Mouse (Mus musculus): Measurements from ENCODE around the gene Pafah1b3. TPM values are rescaled to one million over a fixed set of nuclear protein-coding genes. Genes with fewer than 3 reads are reported as not detected.
A peak's percentile ranks its signal among the peaks of the same experiment; 100 is the strongest.

The Pafah1b3 gene
- total and polyA plus RNA-seq, 3 experiments = 85.6 to 180 (median 110) TPM

DNA sequence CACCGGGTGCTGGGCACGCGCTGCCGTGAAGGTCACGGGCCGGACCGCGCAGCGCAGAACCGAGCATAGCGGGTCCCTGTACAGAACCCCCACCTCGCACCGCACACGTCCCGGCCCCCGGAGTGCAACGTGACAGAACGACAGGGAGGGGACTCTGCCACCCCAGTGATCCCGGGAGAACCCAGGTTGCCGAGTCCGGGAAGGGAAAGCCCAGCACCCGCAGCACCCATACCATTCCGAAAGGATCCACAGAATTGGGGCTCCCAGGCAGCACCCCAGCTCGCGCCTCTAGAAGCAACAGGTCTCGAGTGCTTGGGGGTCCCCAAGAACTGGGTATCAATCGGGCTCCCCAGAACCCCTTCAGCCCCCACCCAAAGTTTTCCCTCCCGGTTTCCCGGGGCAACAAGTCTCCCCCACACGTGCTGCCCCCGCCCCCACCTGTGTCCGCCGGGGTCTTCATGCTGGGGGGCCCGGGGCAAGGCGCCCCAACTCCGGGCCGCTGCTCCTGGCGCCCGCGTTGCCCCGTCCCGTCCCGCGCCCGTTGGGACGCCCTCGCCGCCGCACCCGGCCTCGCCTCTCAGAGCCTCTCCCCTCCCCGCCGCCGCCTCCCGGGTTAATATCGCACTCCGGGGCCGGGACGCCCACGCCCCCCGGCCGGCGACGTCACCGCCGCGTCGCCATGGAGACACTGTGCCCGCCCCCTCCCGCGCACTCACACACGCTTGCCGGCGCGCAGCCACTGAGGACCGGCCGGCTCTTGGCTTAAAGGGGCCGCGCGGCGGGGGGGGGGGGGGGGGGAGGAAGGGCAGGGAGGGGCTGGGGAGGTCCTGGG is 47.4 kb downstream of the Pafah1b3 start, which contains the start of gene Erf:
Gene Erf (minus strand): TSS at position 621 of the 832 bp plus-strand sequence.
- Histone ChIP-seq H3K9me3 (replicated peaks; ENCODE audit: insufficient read depth, low read length) (no peaks in the 10 kb centered on the region), H3K79me2 (ENCODE audit: control insufficient read depth, insufficient read depth, low read length, poor library complexity) (peaks cover 32% of the 10 kb centered on the region), H3K27ac (ENCODE audit: control insufficient read depth, low read depth, low read length) (peak within 1 kb of the TSS; percentile 79), H3K36me3 (ENCODE audit: control insufficient read depth in 1 of 2, insufficient read depth in 2 of 2, low read length in 2 of 2) (peaks cover 0 to 2% of the 10 kb centered on the region in 2 experiments; a peak in 3 of 4 replicates), H3K27me3 (ENCODE audit: control insufficient read depth in 1 of 2, insufficient read depth in 2 of 2, low read length in 2 of 2) (no peaks in the 10 kb centered on the region), H3K4me1 (ENCODE audit: control insufficient read depth in 1 of 2, insufficient read depth in 2 of 2, low read length in 2 of 2) (peaks cover 0 to 7% of the 10 kb centered on the region in 2 experiments; a peak in 3 of 4 replicates), H3K9ac (ENCODE audit: control insufficient read depth, low read depth, low read length, poor library complexity, severe bottlenecking) (peak within 1 kb of the TSS; percentile 88), H3K4me3 (ENCODE audit: control insufficient read depth in 1 of 2, insufficient read depth in 1 of 2, low read depth in 2 of 2, low read length in 2 of 2) (peak within 1 kb of the TSS; percentile 88 to 99)
- DNase-seq (ENCODE audit: low read depth, low spot score) = peak; percentile 92
- peak; percentile 49 for TF ChIP-seq ELF1 (IDR thresholded peaks at IDR 0.05; ENCODE audit: low read depth, low read length)
- TF ChIP-seq GABPA (IDR thresholded peaks at IDR 0.05; ENCODE audit: low read depth, low read length) = no peak
- peak; percentile 50; the same call in 1 of the 2 replicates for TF ChIP-seq POLR2AphosphoS2 (IDR thresholded peaks at IDR 0.05; ENCODE audit: low read length)
- no peak; the same call in 1 of the 2 replicates for TF ChIP-seq BHLHE40 (IDR thresholded peaks at IDR 0.05; ENCODE audit: borderline replicate concordance, low read depth, low read length)
- TF ChIP-seq USF1 (IDR thresholded peaks at IDR 0.05; ENCODE audit: low read depth, low read length) = no peak
- no peak for TF ChIP-seq ZNF384 (IDR thresholded peaks at IDR 0.05; ENCODE audit: low read depth, low read length)
- TF ChIP-seq SMC3 (IDR thresholded peaks at IDR 0.05; ENCODE audit: low read depth, low read length) = no peak
- TF ChIP-seq RAD21 (IDR thresholded peaks at IDR 0.05; ENCODE audit: low read depth, low read length) = no peak
- TF ChIP-seq KAT2A (conservative IDR thresholded peaks at IDR 0.05; ENCODE audit: low read depth, low read length) = no peak
- TF ChIP-seq SIN3A (IDR thresholded peaks at IDR 0.05; ENCODE audit: low read length) = peak; percentile 81
- TF ChIP-seq POLR2AphosphoS5 (IDR thresholded peaks at IDR 0.05; ENCODE audit: borderline replicate concordance, low read depth, low read length) = no peak
- TF ChIP-seq UBTF (IDR thresholded peaks at IDR 0.05; ENCODE audit: borderline replicate concordance, insufficient read depth, low read depth, low read length) = no peak
- TF ChIP-seq HCFC1 (IDR thresholded peaks at IDR 0.05; ENCODE audit: low read depth, low read length) = peak; percentile 65
- TF ChIP-seq GATA1 (IDR thresholded peaks at IDR 0.05; ENCODE audit: low read depth, low read length) = no peak
- no peak for TF ChIP-seq RCOR1 (IDR thresholded peaks at IDR 0.05; ENCODE audit: low read depth, low read length)
- no peak for TF ChIP-seq MAFK (IDR thresholded peaks at IDR 0.05; ENCODE audit: borderline replicate concordance, low read depth, low read length)
- TF ChIP-seq ZMIZ1 (IDR thresholded peaks at IDR 0.05; ENCODE audit: low read depth, low read length) = peak; percentile 81
- TF ChIP-seq MXI1 (IDR thresholded peaks at IDR 0.05; ENCODE audit: low read depth, low read length) = 0 out of 2 replicates have a peak, but pooled peaks have one; percentile 70
- peak; percentile 74 for TF ChIP-seq NELFE (IDR thresholded peaks at IDR 0.05; ENCODE audit: low read depth, low read length)
- no peak for TF ChIP-seq USF2 (IDR thresholded peaks at IDR 0.05; ENCODE audit: borderline replicate concordance in 1 of 2, insufficient read depth in 1 of 2, low read depth in 1 of 2, low read length in 2 of 2)
- TF ChIP-seq MAX (IDR thresholded peaks at IDR 0.05; ENCODE audit: low read length) = no peak
- peak; percentile 65 for TF ChIP-seq NRF1 (IDR thresholded peaks at IDR 0.05; ENCODE audit: insufficient read depth, low read depth, low read length, poor library complexity, severe bottlenecking)
- TF ChIP-seq MAZ (IDR thresholded peaks at IDR 0.05; ENCODE audit: low read depth, low read length) = peak; percentile 97; the same call in 1 of the 2 replicates
- TF ChIP-seq TCF12 (IDR thresholded peaks at IDR 0.05; ENCODE audit: low read depth, low read length) = peak; percentile 61; the same call in 1 of the 2 replicates
- TF ChIP-seq CHD1 (IDR thresholded peaks at IDR 0.05; ENCODE audit: low read depth, low read length) = no peak
- TF ChIP-seq CTCF (IDR thresholded peaks at IDR 0.05 in 2 of 3, conservative IDR thresholded peaks at IDR 0.05 in 1 of 3; ENCODE audit: control insufficient read depth in 1 of 3, insufficient read depth in 1 of 3, low read depth in 2 of 3, low read length in 3 of 3, poor library complexity in 1 of 3, severe bottlenecking in 1 of 3) = no peak
- TF ChIP-seq EP300 (IDR thresholded peaks at IDR 0.05; ENCODE audit: low read depth in 1 of 2, low read length in 2 of 2) = peak in 1 of 2 experiments; percentile 31; a peak in 1 of 4 replicates
- no peak for TF ChIP-seq CHD2 (IDR thresholded peaks at IDR 0.05; ENCODE audit: low read length)
- TF ChIP-seq ETS1 (IDR thresholded peaks at IDR 0.05; ENCODE audit: low read depth, low read length) = peak; percentile 51; the same call in 1 of the 2 replicates
- no peak for TF ChIP-seq ZKSCAN1 (IDR thresholded peaks at IDR 0.05; ENCODE audit: low read depth, low read length)
- no peak for TF ChIP-seq MYC (IDR thresholded peaks at IDR 0.05; ENCODE audit: low read depth, low read length)
- TF ChIP-seq TBP (IDR thresholded peaks at IDR 0.05; ENCODE audit: low read depth, low read length) = no peak
- no peak for TF ChIP-seq MEF2A (IDR thresholded peaks at IDR 0.05; ENCODE audit: extremely low read depth, insufficient replicate concordance, low read depth, low read length, poor library complexity, severe bottlenecking)
- TF ChIP-seq POLR2A (IDR thresholded peaks at IDR 0.05; ENCODE audit: control insufficient read depth in 1 of 2, insufficient read depth in 1 of 2, low read depth in 1 of 2, low read length in 2 of 2, poor library complexity in 1 of 2) = peak; percentile 54 to 62; a peak in 3 of 4 replicates
